Mouse (Mus musculus) testis, adult 2 months (tissue): ENCODE data around the gene Rhbdf2.

Experiments used
- CTCF ChIP-seq: fragments of 200-500 bp; IDR thresholded peaks from 2 replicates; pipeline ENCODE4 v1.5.1; 2012; ENCODE audit warnings: low read depth, mild to moderate bottlenecking, inconsistent platforms, low read length, moderate library complexity; ENCODE audit not compliant: control insufficient read depth, insufficient read depth, insufficient replicate concordance
- POLR2A ChIP-seq: fragments of 200-500 bp; IDR thresholded peaks from 2 replicates; pipeline ENCODE4 v1.6.1; 2012; ENCODE audit warnings: low read depth, mild to moderate bottlenecking, inconsistent platforms, low read length, moderate library complexity; ENCODE audit not compliant: control insufficient read depth

DNA sequence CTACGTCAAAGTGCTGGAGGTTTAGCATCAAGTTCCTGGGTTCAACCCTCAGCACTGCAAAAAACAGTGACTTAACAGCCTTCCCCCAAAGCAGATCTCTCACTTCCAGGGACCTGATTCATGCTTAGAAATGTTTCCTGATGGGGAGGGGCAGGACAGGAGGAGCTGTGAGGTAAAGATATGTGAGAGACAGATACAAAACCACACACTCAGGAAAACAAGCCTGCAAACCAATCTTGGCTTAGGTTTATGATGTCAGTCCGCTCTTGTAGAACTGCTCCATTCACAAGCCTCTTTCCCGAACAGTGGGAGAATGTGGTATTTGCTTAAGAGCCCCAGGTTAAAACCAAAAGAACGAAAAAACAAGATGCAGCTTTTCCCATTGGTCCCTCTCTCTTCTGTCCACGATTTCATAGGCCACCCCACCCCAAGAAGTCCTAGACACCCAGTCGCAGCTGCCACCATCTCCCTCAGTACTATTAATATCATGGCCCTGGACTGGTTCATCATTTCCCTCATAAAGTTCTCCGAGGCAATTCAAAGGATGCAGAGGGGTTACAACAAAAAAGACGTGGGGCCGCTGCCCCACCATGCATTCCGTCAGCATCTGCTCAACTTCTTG, 46.7 kb downstream of the Rhbdf2 start:
- TF ChIP-seq POLR2A (no peak), CTCF (no peak)
